Mouse (Mus musculus): Measurements from ENCODE around the gene Rabggtb.

GRCm38 (mm10) chr3:153895454-153895853 is 17.4 kb downstream of the Rabggtb start:
- TF ChIP-seq CTCF (IDR thresholded peaks at IDR 0.05; ENCODE audit: low read depth) (no peak), EP300 (IDR thresholded peaks at IDR 0.05; ENCODE audit: low read depth) (no peak)

Data from heart, postnatal 0 days (tissue).